Mouse (Mus musculus) spleen, embryonic (tissue): ENCODE measurements around the gene Ptprj.

Source experiments
- CTCF ChIA-PET: fragments of 350-600 bp; sonication (Branson Sonifier 250); formaldehyde crosslinking; loops from one replicate; lab custom pipeline; 2022; lab: Charles Lee

The Ptprj gene

GRCm38 (mm10) chr2:90580236-90581005, at the start of gene Ptprj:
Ptprj (minus strand) TSS chr2:90580647.
- CTCF ChIA-PET, result interaction anchor here (1.5 kb wide), 1 partner anchor 10 kb away, joined by 6 read pairs; no protein-coding TSS in a partner anchor

- CTCF ChIA-PET, result interaction anchor here (0.7 kb wide), 1 partner anchor 464 kb away, joined by 3 read pairs; no protein-coding TSS in a partner anchor
Observed at GRCm38 (mm10) chr2:90629552-90629951, 49.1 kb upstream of the Ptprj start.

GRCm38 (mm10) chr2:90628261-90628660, 47.8 kb upstream of the Ptprj start:
- CTCF ChIA-PET, result no interaction called here

DNA sequence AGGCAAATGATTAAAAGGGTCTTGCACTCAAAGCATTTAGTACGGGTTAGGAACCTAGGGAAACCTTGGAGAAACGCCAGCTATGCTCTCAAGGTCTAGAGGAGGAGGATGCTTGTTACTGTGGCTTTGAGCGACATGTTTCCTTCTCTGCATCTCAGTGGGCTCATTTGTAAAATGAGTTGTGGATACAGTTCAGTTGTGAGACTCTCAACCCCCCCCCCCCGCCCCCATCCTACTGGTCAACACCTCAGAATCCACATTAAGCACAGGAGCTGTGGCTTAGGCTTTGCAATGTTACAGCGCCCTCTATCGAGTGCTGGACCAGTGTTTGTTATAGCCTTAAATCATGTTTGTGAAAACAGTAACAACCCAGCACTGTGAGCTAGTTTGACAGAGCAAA, 44.5 kb upstream of the Ptprj start:
- CTCF ChIA-PET, result interaction anchor here (0.5 to 1.2 kb wide), 2 partner anchors 27 to 68 kb away, joined by 4 to 5 read pairs; no protein-coding TSS in a partner anchor

- CTCF ChIA-PET, result interaction anchor here (0.6 to 1.2 kb wide), 2 partner anchors 68 to 72 kb away, joined by 3 to 5 read pairs; no protein-coding TSS in a partner anchor
Observed at GRCm38 (mm10) chr2:90624339-90624738, 43.9 kb upstream of the Ptprj start.

DNA sequence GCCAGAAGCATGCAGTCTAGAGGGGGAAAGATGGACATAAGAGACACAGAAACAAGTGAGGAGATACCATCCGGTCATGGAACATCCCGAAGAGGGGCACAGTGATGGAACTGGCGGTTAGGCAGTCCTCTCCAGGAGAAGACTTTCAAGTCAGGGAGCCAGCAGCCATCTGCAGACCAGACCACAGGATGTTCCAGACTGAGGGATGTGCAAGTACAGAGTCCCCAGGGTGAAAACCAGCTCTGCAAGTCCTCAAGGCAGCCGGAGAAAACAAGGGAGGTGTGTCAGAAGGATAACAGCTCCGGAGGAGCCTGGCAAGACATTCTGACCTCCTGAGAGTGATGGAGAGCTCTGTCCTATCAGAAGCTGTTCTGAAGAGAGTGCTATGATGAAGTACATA, 40.4 kb upstream of the Ptprj start:
- CTCF ChIA-PET, result no interaction called here

DNA sequence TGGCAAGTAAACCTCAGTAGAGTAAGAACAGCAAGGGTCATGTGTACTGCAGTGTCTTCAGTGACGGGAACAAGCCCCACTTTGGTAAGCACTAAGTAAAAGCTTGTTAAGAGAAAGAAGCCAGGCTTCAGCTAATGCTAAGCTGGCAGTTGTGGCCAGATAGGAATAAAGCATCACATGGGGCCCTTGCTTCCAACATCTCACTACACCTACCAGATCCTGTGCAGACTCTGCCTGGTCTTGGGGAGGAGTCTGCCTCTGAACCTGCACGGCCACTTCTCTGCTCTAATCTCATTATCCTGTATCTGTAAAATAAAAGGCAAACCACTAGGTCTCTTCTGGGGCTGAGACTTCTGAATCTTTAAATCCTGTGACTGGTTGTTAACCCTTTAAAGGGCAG, 39.2 kb upstream of the Ptprj start:
- CTCF ChIA-PET, result no interaction called here

DNA sequence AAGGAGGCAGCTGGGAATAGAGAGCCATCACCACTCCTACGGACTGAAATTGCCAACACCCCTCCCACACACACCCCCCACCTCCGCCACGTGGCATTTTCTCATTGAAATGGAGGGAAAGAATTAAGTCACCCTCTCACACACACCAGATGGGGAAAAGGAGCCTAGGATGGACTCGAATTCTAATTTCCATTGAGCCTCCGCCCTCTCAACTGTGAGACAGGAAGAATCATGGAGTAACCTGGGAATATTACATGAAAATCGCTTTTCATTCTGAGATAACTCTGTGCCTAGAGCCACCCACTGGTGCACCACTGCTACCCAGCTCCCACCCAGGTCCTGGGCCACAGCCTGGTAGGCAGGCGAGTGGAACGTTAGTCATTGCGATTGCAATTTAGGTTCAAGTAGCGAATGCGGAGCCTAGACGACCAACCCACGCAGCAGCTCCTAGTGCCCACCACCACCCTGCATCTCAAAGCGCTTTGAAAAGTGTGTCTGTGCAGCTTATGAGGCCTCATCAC, 34.3 kb upstream of the Ptprj start:
- CTCF ChIA-PET, result no interaction called here

- CTCF ChIA-PET, result no interaction called here
Observed at GRCm38 (mm10) chr2:90613591-90613990, 33.1 kb upstream of the Ptprj start.

DNA sequence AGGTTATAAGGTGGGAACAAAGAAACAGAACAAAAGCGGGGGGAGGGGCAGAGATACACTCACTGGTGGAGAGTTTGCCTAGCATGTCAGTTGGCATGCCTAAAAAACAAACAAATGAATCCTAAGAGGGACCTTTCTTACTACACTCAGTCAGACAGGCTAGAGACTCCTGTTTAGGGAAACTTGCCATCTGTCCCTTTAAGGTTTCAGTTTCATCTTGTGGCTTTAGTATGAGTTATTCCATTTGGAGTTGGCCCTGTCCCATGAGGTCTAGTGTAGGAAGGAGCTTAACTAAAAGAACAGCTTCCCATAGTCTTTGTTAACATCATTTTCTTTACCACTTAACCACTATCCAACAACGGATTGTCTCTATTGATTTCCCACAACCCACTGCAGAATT, 32.6 kb upstream of the Ptprj start:
- CTCF ChIA-PET, result no interaction called here

DNA sequence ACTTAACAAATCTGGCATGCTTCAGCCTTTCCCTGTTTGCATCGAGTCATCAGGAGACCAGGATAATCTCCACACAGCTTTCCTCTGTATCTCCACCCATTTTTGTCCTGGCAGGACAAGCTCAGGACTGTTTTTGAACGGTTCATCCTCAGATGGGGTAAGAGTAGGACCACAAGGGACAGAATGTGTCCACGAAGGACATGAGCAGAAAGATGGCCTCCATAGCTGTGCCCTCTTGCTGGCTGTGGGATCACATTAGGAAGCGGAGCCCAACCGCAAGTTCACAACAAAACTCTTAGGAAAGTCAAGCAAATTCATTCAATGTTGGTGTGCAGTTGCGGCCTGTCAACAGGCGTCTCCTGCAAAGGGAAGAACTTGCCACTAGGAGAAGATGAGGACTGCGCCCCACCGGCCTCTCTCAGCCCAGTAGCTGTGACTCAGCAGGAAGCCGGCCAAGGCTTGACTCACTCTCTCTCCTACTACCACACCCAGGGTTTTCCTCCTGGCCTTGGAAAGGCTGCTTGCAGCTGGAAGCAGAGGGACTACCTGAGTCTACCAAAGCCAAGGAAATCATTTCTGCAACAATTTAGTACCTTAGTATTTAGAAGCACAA, 31.6 kb upstream of the Ptprj start:
- CTCF ChIA-PET, result no interaction called here

DNA sequence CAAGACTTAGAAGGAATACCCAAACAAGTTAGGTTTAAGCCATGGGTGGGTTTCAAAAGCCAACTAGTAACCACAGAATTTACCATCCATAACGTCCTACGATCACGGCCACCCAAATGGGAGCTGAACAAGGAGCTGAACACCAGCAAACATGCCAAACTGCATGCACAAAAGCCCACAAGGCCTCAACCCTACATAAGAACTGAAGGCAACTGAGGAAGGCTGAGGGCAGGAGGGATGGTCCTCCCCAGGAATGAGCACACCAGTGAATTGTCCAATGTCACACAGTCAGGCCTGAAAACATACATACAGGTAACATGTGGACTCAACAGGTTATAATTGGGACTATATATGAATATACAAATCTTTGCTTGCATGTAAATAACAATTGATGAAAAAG, 20.6 kb upstream of the Ptprj start:
- CTCF ChIA-PET, result no interaction called here

GRCm38 (mm10) chr2:90588141-90588540, 7.7 kb upstream of the Ptprj start:
- CTCF ChIA-PET, result no interaction called here

DNA sequence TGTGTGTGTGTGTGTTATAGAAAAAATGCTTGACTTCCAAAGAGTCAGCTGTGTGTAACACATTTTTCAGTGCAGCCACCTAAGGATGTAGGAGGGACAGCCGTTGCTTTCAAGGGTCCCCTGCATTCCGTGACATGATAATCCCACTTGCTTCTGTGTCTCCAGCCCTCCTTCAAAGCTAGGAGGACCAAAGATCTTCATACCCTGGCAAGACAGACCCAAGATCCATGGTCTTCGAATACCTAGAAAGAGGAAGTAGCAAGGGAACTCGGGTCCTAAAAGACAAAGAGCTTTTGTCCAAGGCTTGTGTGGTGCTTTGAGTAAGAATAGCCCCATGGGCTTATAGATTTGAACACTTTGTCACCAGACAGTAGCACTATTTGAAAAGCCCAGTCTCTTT, 4.1 kb upstream of the Ptprj start:
- CTCF ChIA-PET, result interaction anchor here (0.7 kb wide), 1 partner anchor 311 kb away, joined by 7 read pairs; no protein-coding TSS in a partner anchor

- CTCF ChIA-PET, result interaction anchor here (0.6 to 0.9 kb wide), 3 partner anchors 80 to 312 kb away, joined by 3 to 7 read pairs (median 5); no protein-coding TSS in a partner anchor
Observed at GRCm38 (mm10) chr2:90583628-90584131, 3.2 kb upstream of the Ptprj start.

DNA sequence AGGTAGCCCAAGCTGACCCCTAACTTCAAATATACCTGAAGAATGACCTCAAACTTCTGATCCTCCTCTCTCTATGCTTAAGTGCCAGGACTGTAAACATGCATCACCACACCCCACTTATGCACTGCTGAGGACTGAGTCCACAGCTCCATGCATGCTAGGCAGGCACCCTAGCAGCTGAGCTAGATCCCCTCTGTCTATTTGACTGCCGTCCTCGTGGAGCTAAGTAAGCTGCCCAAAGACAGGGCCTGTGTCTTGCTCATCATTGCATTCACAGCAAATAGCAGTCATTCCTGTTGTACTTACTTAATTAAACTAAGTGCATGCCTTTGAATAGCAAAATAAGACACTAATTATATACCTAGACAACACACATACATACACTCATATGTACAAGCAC, 2.4 kb upstream of the Ptprj start:
- CTCF ChIA-PET, result interaction anchor here (0.6 to 1.0 kb wide), 3 partner anchors 26 to 79 kb away, joined by 3 read pairs; no protein-coding TSS in a partner anchor

DNA sequence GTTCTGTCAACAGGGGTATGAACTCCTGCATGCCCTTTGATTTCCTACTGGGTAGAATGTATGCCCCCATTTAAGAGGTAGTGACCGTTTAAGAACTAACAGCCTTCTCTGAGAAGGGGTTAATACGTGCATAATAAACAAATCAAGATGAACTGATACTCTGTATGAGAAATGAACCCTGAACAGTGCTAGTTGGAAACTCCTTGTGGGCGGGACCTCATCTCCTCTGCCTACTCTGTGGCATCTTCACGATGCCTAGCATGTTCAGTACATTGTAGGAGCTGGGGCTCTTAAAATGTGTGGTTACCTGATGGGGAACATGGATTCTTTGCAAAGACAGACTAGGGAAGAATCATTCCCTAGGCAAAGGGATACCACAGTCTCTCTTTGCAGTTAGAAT, 1.9 kb upstream of the Ptprj start:
- CTCF ChIA-PET, result interaction anchor here (0.6 to 1.0 kb wide), 2 partner anchors 9 to 32 kb away, joined by 3 to 7 read pairs; no protein-coding TSS in a partner anchor

GRCm38 (mm10) chr2:90581796-90582125, 1.3 kb upstream of the Ptprj start:
- CTCF ChIA-PET, result interaction anchor here (0.6 kb wide), 1 partner anchor 8 kb away, joined by 7 read pairs; no protein-coding TSS in a partner anchor

DNA sequence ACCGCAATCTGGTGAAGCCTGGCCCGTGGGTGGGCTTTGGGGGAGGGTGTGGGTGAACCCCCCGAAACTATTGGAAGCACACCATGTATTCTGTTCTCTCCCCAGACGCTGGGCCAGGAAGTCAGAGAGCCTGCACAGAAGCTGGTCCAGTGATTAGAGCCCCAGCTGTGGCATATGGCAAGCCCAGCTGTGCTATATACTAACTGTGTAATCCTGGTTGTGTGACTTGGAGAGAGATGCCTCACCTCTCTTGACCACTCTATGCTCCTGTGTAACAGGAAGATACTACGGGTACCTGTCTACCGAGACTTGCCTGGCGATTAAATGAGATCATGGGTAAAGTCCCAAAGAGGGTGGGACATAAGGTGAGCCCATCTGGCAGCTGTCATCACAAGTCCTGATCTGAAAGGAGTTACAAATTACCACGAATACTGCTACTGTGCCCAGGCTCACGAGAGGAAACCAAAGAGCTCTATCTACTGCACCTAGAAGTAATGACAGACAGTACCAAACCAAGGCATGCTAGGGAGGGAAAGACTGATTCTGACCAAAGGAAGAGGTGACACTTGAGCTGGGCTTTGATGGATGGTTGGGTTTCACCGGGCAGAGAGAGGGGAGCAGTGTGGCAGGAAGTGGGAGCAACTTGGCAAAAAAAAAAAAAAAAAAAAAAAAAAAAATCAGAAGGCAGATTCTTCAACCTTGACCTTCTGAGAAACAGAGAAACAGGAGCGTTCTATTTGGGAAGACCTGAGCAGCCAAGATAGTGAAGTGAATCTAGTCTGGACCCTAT, 754 bp upstream of the Ptprj start:
- CTCF ChIA-PET, result no interaction called here

GRCm38 (mm10) chr2:90579728-90580235, 665 bp downstream of the Ptprj start:
- CTCF ChIA-PET, result interaction anchor here (1.5 kb wide), 1 partner anchor 9 kb away, joined by 6 read pairs; no protein-coding TSS in a partner anchor
